Mouse (Mus musculus): ENCODE results near the gene Ovol1.

DNA sequence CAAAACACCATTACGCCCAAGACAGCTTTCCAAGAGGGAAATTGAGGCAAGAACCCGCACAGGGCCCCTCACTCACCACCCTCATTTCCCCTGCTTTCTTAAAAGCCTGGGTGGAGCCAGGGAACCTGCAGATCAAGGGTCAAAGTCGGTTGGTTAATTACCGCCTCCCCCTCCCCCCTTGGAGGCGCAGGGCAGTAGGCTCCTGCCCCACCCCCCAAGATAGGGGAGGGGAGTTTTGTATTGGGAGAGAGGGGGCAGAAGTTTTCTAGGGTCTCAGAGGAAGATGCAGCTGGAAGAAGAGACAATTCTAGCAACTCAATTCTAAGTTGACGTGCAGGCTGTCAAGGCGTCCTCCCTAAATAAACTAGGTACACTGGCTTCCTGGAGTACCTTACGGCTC, 1.2 kb downstream of the Ovol1 start:
- TF ChIP-seq CTCF (IDR thresholded peaks at IDR 0.05; ENCODE audit: low read depth, low read length) (no peak), TAL1 (conservative IDR thresholded peaks at IDR 0.05; ENCODE audit: low read depth, low read length) (no peak), GATA1 (IDR thresholded peaks at IDR 0.05; ENCODE audit: borderline replicate concordance, low read length) (no peak), GATA2 (IDR thresholded peaks at IDR 0.05; ENCODE audit: borderline replicate concordance, low read depth, low read length) (no peak)
